Mouse (Mus musculus): ENCODE data around the gene BC052040. TPM values are rescaled to one million over a fixed set of nuclear protein-coding genes. Genes with fewer than 3 reads are reported as not detected.

Gene BC052040
- polyA plus RNA-seq, 1 experiment from 2014 or later = 20.8 TPM

GRCm38 (mm10) chr2:115579171-115579900 lies 2.2 kb upstream of the BC052040 start:
- DNase-seq (ENCODE audit: low spot score) = peak; percentile 62
- Histone ChIP-seq H3K36me3 (replicated peaks) (no peaks in the 10 kb centered on the region), H3K4me1 (peaks cover 34% of the 10 kb centered on the region), H3K4me3 (peak overlapping the region; percentile 39), H3K27me3 (replicated peaks; ENCODE audit: low read depth, poor library complexity, severe bottlenecking) (no peaks in the 10 kb centered on the region), H3K9me3 (no peaks in the 10 kb centered on the region), H3K27ac (replicated peaks) (peak overlapping the region; percentile 75)
- WGBS = 40% methylated on average over 18 of the region's 18 CpGs

GRCm38 (mm10) chr2:115579976-115580375 lies 1.5 kb upstream of the BC052040 start:
- 34% methylated on average over 6 of the region's 6 CpGs for WGBS
- Histone ChIP-seq H3K4me3 (0 out of 2 replicates have a peak overlapping the region, but pooled peaks have one; percentile 76), H3K4me1 (peaks cover 34% of the 10 kb centered on the region), H3K27ac (replicated peaks) (0 out of 2 replicates have a peak overlapping the region, but pooled peaks have one; percentile 40), H3K27me3 (replicated peaks; ENCODE audit: low read depth, poor library complexity, severe bottlenecking) (no peaks in the 10 kb centered on the region), H3K36me3 (replicated peaks) (no peaks in the 10 kb centered on the region), H3K9me3 (no peaks in the 10 kb centered on the region)
- DNase-seq (ENCODE audit: low spot score) = no peak

GRCm38 (mm10) chr2:115581989-115582608 lies 583 bp downstream of the BC052040 start:
- no peaks in the 10 kb centered on the region for H3K9me3 ChIP-seq
- H3K36me3 ChIP-seq (replicated peaks) = no peaks in the 10 kb centered on the region
- peak overlapping the region; percentile 76 for H3K4me3 ChIP-seq
- H3K27ac ChIP-seq (replicated peaks) = peak overlapping the region; percentile 92
- H3K27me3 ChIP-seq (replicated peaks; ENCODE audit: low read depth, poor library complexity, severe bottlenecking) = no peaks in the 10 kb centered on the region
- no peak for DNase-seq (ENCODE audit: low spot score)
- WGBS = 66% methylated on average over 10 of the region's 10 CpGs
- H3K4me1 ChIP-seq = peaks cover 34% of the 10 kb centered on the region

GRCm38 (mm10) chr2:115583776-115584175 lies 2.3 kb downstream of the BC052040 start:
- H3K36me3 ChIP-seq (replicated peaks) = no peaks in the 10 kb centered on the region
- H3K27me3 ChIP-seq (replicated peaks; ENCODE audit: low read depth, poor library complexity, severe bottlenecking) = no peaks in the 10 kb centered on the region
- H3K9me3 ChIP-seq = no peaks in the 10 kb centered on the region
- H3K4me3 ChIP-seq = no peak overlapping the region
- H3K4me1 ChIP-seq = peaks cover 31% of the 10 kb centered on the region
- H3K27ac ChIP-seq (replicated peaks) = no peak overlapping the region
- DNase-seq (ENCODE audit: low spot score) = no peak

- no peaks in the 10 kb centered on the region for H3K36me3 ChIP-seq (replicated peaks)
- DNase-seq (ENCODE audit: low spot score) = no peak
- no peaks in the 10 kb centered on the region for H3K27me3 ChIP-seq (replicated peaks; ENCODE audit: low read depth, poor library complexity, severe bottlenecking)
- no peak overlapping the region for H3K4me3 ChIP-seq
- H3K27ac ChIP-seq (replicated peaks) = no peak overlapping the region
- 0 out of 2 replicates have a peak, but pooled peaks cover 4% of the 10 kb centered on the region for H3K4me1 ChIP-seq
- WGBS = 84% methylated on average over 2 of the region's 2 CpGs
- no peaks in the 10 kb centered on the region for H3K9me3 ChIP-seq
These were observed 9.1 kb downstream of the BC052040 start for GRCm38 (mm10) chr2:115590602-115591001.

GRCm38 (mm10) chr2:115592651-115593119 lies 11.2 kb downstream of the BC052040 start:
- DNase-seq (ENCODE audit: low spot score) = no peak
- 87% methylated on average over 2 of the region's 2 CpGs for WGBS
- Histone ChIP-seq H3K4me3 (no peak overlapping the region), H3K27me3 (replicated peaks; ENCODE audit: low read depth, poor library complexity, severe bottlenecking) (no peaks in the 10 kb centered on the region), H3K36me3 (replicated peaks) (no peaks in the 10 kb centered on the region), H3K27ac (replicated peaks) (no peak overlapping the region), H3K9me3 (no peaks in the 10 kb centered on the region), H3K4me1 (0 out of 2 replicates have a peak, but pooled peaks cover 4% of the 10 kb centered on the region)

- 85% methylated on average over 10 of the region's 10 CpGs for WGBS
- peaks cover 18% of the 10 kb centered on the region for H3K4me1 ChIP-seq
- H3K27me3 ChIP-seq (replicated peaks; ENCODE audit: low read depth, poor library complexity, severe bottlenecking) = no peaks in the 10 kb centered on the region
- H3K9me3 ChIP-seq = no peaks in the 10 kb centered on the region
- H3K27ac ChIP-seq (replicated peaks) = no peak overlapping the region
- no peaks in the 10 kb centered on the region for H3K36me3 ChIP-seq (replicated peaks)
- H3K4me3 ChIP-seq = no peak overlapping the region
- no peak for DNase-seq (ENCODE audit: low spot score)
These were observed 15.5 kb downstream of the BC052040 start for GRCm38 (mm10) chr2:115597017-115597416.

- Histone ChIP-seq H3K9me3 (no peaks in the 10 kb centered on the region), H3K36me3 (replicated peaks) (no peaks in the 10 kb centered on the region), H3K27ac (replicated peaks) (no peak overlapping the region), H3K4me1 (peaks cover 19% of the 10 kb centered on the region), H3K27me3 (replicated peaks; ENCODE audit: low read depth, poor library complexity, severe bottlenecking) (no peaks in the 10 kb centered on the region), H3K4me3 (no peak overlapping the region)
- 89% methylated on average over 5 of the region's 5 CpGs for WGBS
- DNase-seq (ENCODE audit: low spot score) = no peak
These were observed 16.8 kb downstream of the BC052040 start for GRCm38 (mm10) chr2:115598266-115598665.

GRCm38 (mm10) chr2:115600724-115601123 lies 19.2 kb downstream of the BC052040 start:
- Histone ChIP-seq H3K4me3 (no peak overlapping the region), H3K27ac (replicated peaks) (no peak overlapping the region), H3K36me3 (replicated peaks) (no peaks in the 10 kb centered on the region), H3K4me1 (peaks cover 19% of the 10 kb centered on the region), H3K27me3 (replicated peaks; ENCODE audit: low read depth, poor library complexity, severe bottlenecking) (no peaks in the 10 kb centered on the region), H3K9me3 (no peaks in the 10 kb centered on the region)
- no peak for DNase-seq (ENCODE audit: low spot score)
- 77% methylated on average over 5 of the region's 5 CpGs for WGBS

GRCm38 (mm10) chr2:115601280-115601679 lies 19.8 kb downstream of the BC052040 start:
- no peak overlapping the region for H3K4me3 ChIP-seq
- no peaks in the 10 kb centered on the region for H3K36me3 ChIP-seq (replicated peaks)
- DNase-seq (ENCODE audit: low spot score) = no peak
- peaks cover 23% of the 10 kb centered on the region for H3K4me1 ChIP-seq
- H3K9me3 ChIP-seq = no peaks in the 10 kb centered on the region
- 85% methylated on average over 1 of the region's 1 CpGs for WGBS
- no peaks in the 10 kb centered on the region for H3K27me3 ChIP-seq (replicated peaks; ENCODE audit: low read depth, poor library complexity, severe bottlenecking)
- no peak overlapping the region for H3K27ac ChIP-seq (replicated peaks)

GRCm38 (mm10) chr2:115602116-115602515 lies 20.6 kb downstream of the BC052040 start:
- Histone ChIP-seq H3K27ac (replicated peaks) (no peak overlapping the region), H3K4me1 (peaks cover 23% of the 10 kb centered on the region), H3K36me3 (replicated peaks) (no peaks in the 10 kb centered on the region), H3K27me3 (replicated peaks; ENCODE audit: low read depth, poor library complexity, severe bottlenecking) (no peaks in the 10 kb centered on the region), H3K4me3 (no peak overlapping the region), H3K9me3 (no peaks in the 10 kb centered on the region)
- DNase-seq (ENCODE audit: low spot score) = no peak
- 77% methylated on average over 2 of the region's 2 CpGs for WGBS

GRCm38 (mm10) chr2:115604132-115604531 lies 22.6 kb downstream of the BC052040 start:
- no peak for DNase-seq (ENCODE audit: low spot score)
- Histone ChIP-seq H3K4me3 (no peak overlapping the region), H3K9me3 (no peaks in the 10 kb centered on the region), H3K27ac (replicated peaks) (no peak overlapping the region), H3K36me3 (replicated peaks) (no peaks in the 10 kb centered on the region), H3K4me1 (peaks cover 19% of the 10 kb centered on the region), H3K27me3 (replicated peaks; ENCODE audit: low read depth, poor library complexity, severe bottlenecking) (no peaks in the 10 kb centered on the region)
- whole genome bisulfite sequencing = 89% methylated on average over 6 of the region's 6 CpGs

GRCm38 (mm10) chr2:115605829-115606336 lies 24.4 kb downstream of the BC052040 start:
- H3K9me3 ChIP-seq = no peaks in the 10 kb centered on the region
- H3K4me1 ChIP-seq = peaks cover 15% of the 10 kb centered on the region
- no peak overlapping the region for H3K4me3 ChIP-seq
- WGBS = 44% methylated on average over 1 of the region's 1 CpGs
- H3K27ac ChIP-seq (replicated peaks) = no peak overlapping the region
- H3K36me3 ChIP-seq (replicated peaks) = no peaks in the 10 kb centered on the region
- H3K27me3 ChIP-seq (replicated peaks; ENCODE audit: low read depth, poor library complexity, severe bottlenecking) = no peaks in the 10 kb centered on the region
- no peak for DNase-seq (ENCODE audit: low spot score)
